Mouse (Mus musculus) cerebellum, postnatal 4 days (tissue): Measurements from ENCODE around the gene Epb41l3.

Experiments
- DNase-seq, 2 experiments: peaks; one replicate each; pipeline ENCODE4 v3.0.0; 2022; ENCODE audit warnings: low spot score in 2 of 2, mixed read lengths in 1 of 2

Gene Epb41l3

GRCm38 (mm10) chr17:69181560-69182316, 106.3 kb downstream of the Epb41l3 start:
- no peak for DNase-seq

- DNase-seq, result no peak
Measured at GRCm38 (mm10) chr17:69187794-69188193, 112.3 kb downstream of the Epb41l3 start.

- no peak for DNase-seq
Measured at GRCm38 (mm10) chr17:69192863-69193493, 117.5 kb downstream of the Epb41l3 start.

- no peak for DNase-seq
Measured at GRCm38 (mm10) chr17:69194599-69194998, 119.1 kb downstream of the Epb41l3 start.

GRCm38 (mm10) chr17:69195758-69196157, 120.3 kb downstream of the Epb41l3 start:
- DNase-seq, result no peak

- DNase-seq, result no peak
Measured at GRCm38 (mm10) chr17:69196656-69197055, 121.2 kb downstream of the Epb41l3 start.

GRCm38 (mm10) chr17:69198805-69199204, 123.3 kb downstream of the Epb41l3 start:
- no peak for DNase-seq

- no peak for DNase-seq
Measured at GRCm38 (mm10) chr17:69199827-69200226, 124.3 kb downstream of the Epb41l3 start.

GRCm38 (mm10) chr17:69200936-69201335, 125.5 kb downstream of the Epb41l3 start:
- DNase-seq, result no peak

GRCm38 (mm10) chr17:69205282-69205999, 130.0 kb downstream of the Epb41l3 start:
- DNase-seq, result no peak

GRCm38 (mm10) chr17:69207562-69208312, 132.3 kb downstream of the Epb41l3 start:
- DNase-seq, result no peak

- no peak for DNase-seq
Measured at GRCm38 (mm10) chr17:69211065-69211464, 135.6 kb downstream of the Epb41l3 start.

GRCm38 (mm10) chr17:69216120-69216519, 140.6 kb downstream of the Epb41l3 start:
- no peak for DNase-seq

GRCm38 (mm10) chr17:69220849-69221248, 145.4 kb downstream of the Epb41l3 start:
- DNase-seq, result no peak

- DNase-seq, result no peak
Measured at GRCm38 (mm10) chr17:69221377-69221776, 145.9 kb downstream of the Epb41l3 start.

GRCm38 (mm10) chr17:69221966-69222692, 146.6 kb downstream of the Epb41l3 start:
- no peak for DNase-seq

GRCm38 (mm10) chr17:69225996-69226395, 150.5 kb downstream of the Epb41l3 start:
- DNase-seq, result no peak

- no peak for DNase-seq
Measured at GRCm38 (mm10) chr17:69227426-69228014, 152.0 kb downstream of the Epb41l3 start.

- DNase-seq, result no peak
Measured at GRCm38 (mm10) chr17:69229451-69229850, 154.0 kb downstream of the Epb41l3 start.

GRCm38 (mm10) chr17:69230131-69230621, 154.7 kb downstream of the Epb41l3 start:
- DNase-seq, result peak in 1 of 2 experiments; percentile 28

- DNase-seq, result no peak
Measured at GRCm38 (mm10) chr17:69231360-69231759, 155.9 kb downstream of the Epb41l3 start.
